Mouse (Mus musculus) ES-Bruce4 (cell line): Measurements from ENCODE around the gene Cep63.

Source experiments
- CTCF ChIP-seq: IDR thresholded peaks from one replicate; pipeline ENCODE4 v1.8.1; 2011; ENCODE audit warnings: low read depth, low read length
- EP300 ChIP-seq: IDR thresholded peaks from 2 replicates; pipeline ENCODE4 v1.6.1; 2011; ENCODE audit warnings: low read depth, low read length; ENCODE audit not compliant: insufficient read depth
- POLR2A ChIP-seq: IDR thresholded peaks from one replicate; pipeline ENCODE4 v1.8.1; 2011; ENCODE audit warnings: low read length; ENCODE audit not compliant: insufficient read depth

DNA sequence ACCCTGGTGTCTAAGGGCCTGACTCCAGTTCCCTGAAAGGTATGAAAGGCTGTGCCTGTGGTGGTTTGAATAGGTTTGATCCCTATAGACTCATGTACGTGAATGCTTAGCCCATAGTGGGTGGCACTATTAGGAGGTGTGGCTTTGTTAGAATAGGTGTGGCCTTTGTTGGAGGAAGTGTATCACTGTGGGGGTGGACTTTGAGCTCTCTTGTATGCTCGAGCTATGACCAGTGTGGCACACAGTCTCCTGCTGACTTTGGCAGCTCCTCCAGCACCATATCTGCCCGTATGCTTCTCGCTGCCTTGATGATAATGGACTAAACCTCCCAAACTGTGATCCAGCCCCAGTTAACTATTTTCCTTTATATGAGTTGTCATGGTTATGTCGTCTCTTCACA is 49.6 kb upstream of the Cep63 start:
- no peak for TF ChIP-seq CTCF
- no peak for TF ChIP-seq POLR2A
- TF ChIP-seq EP300 = no peak
